ENCODE assay signal across 15 mouse cellular contexts in genomic region chr16:5766771-5767421, GRCm38 (mm10).
DNase-seq lines count a peak whose midpoint lies in the region; ATAC-seq and TF ChIP-seq lines count a peak whose summit lies in the region.
"Had no signal": no experiment of that assay in that cellular context is flagged by ENCODE, and none has a peak within 500 bp of the region (broad histone marks: within the 10 kb centered on the region; RNA-seq: fewer than 3 reads in every experiment).

No protein-coding gene starts in this region.

- no peaks in the 10 kb centered on the region for H3K36me3 ChIP-seq in forebrain, postnatal 0 days (ENCODE audit: insufficient read depth)
- no peaks in the 10 kb centered on the region for H3K36me3 ChIP-seq in stomach, postnatal 0 days (ENCODE audit: control insufficient read depth, insufficient read depth, low read length)
- no peaks in the 10 kb centered on the region for H3K36me3 ChIP-seq in thymus, adult 2 months (ENCODE audit: control insufficient read depth, insufficient read depth, low read length)
- H3K36me3 ChIP-seq: embryonic facial prominence, embryonic 15.5 days; limb, embryonic 10.5 days; neural tube, embryonic 12.5 days had no signal

- peak; percentile 64 for DNase-seq in layer of hippocampus, adult 11-12 months (ENCODE audit: low spot score)
- DNase-seq in layer of hippocampus, postnatal 25 days (ENCODE audit: extremely low spot score in 1 of 2, low spot score in 1 of 2), result no peak
- DNase-seq in forebrain, postnatal 0 days, result peak; percentile 87
- peak; percentile 23 to 43 for DNase-seq in layer of hippocampus, postnatal 10 days (ENCODE audit: low spot score in 2 of 2)
- DNase-seq in right cerebral cortex, adult 2 months (ENCODE audit: low spot score in 2 of 2), result peak; percentile 37 to 39
- no peak for DNase-seq in adrenal gland, postnatal 36 days
- no peak for DNase-seq in stomach, postnatal 0 days (ENCODE audit: low spot score)
- DNase-seq in thymus, adult 2 months, result no peak
- DNase-seq: adrenal gland, postnatal 10 days; heart, postnatal 14 days; kidney, adult 18-20 months; thymus, postnatal 36 days had no signal

- TF ChIP-seq CTCF in forebrain, postnatal 0 days (IDR thresholded peaks at IDR 0.05; ENCODE audit: low read depth), result no peak
- TF ChIP-seq CTCF in stomach, postnatal 0 days (IDR thresholded peaks at IDR 0.05; ENCODE audit: low read depth), result no peak
- TF ChIP-seq CTCF in thymus, adult 2 months (IDR thresholded peaks at IDR 0.05; ENCODE audit: borderline replicate concordance, control insufficient read depth, extremely low read depth, insufficient read depth, low read length, poor library complexity), result no peak

- no peak overlapping the region for H3K4me3 ChIP-seq in forebrain, postnatal 0 days (ENCODE audit: low read depth, low read length)
- H3K4me3 ChIP-seq in stomach, postnatal 0 days (ENCODE audit: low read depth, low read length), result no peak overlapping the region
- H3K4me3 ChIP-seq in thymus, adult 2 months (ENCODE audit: control insufficient read depth, insufficient read depth, low read length), result no peak overlapping the region
- H3K4me3 ChIP-seq: embryonic facial prominence, embryonic 15.5 days; limb, embryonic 10.5 days; neural tube, embryonic 12.5 days had no signal

- no peaks in the 10 kb centered on the region for H3K27me3 ChIP-seq in forebrain, postnatal 0 days (ENCODE audit: insufficient read depth, low read length)
- no peaks in the 10 kb centered on the region for H3K27me3 ChIP-seq in stomach, postnatal 0 days (ENCODE audit: control insufficient read depth, insufficient read depth, low read length)
- H3K27me3 ChIP-seq in thymus, adult 2 months (ENCODE audit: control insufficient read depth, insufficient read depth, low read length), result no peaks in the 10 kb centered on the region
- H3K27me3 ChIP-seq: embryonic facial prominence, embryonic 15.5 days; neural tube, embryonic 12.5 days had no signal

- H3K9me3 ChIP-seq in forebrain, postnatal 0 days (ENCODE audit: low read length), result no peaks in the 10 kb centered on the region
- H3K9me3 ChIP-seq in stomach, postnatal 0 days (ENCODE audit: control insufficient read depth, low read length), result no peaks in the 10 kb centered on the region
- H3K9me3 ChIP-seq: embryonic facial prominence, embryonic 15.5 days; limb, embryonic 10.5 days; neural tube, embryonic 12.5 days had no signal

- H3K9ac ChIP-seq in forebrain, postnatal 0 days, result peak overlapping the region; percentile 32; the same call in 1 of the 2 replicates
- H3K9ac ChIP-seq in stomach, postnatal 0 days (ENCODE audit: low read length), result no peak overlapping the region
- H3K9ac ChIP-seq: embryonic facial prominence, embryonic 15.5 days; neural tube, embryonic 12.5 days had no signal

- ATAC-seq in forebrain, postnatal 0 days, result peak; percentile 96
- ATAC-seq in stomach, postnatal 0 days (ENCODE audit: low FRiP score, low TSS enrichment), result no peak

- WGBS in forebrain, postnatal 0 days, result 33% methylated on average over 19 of the region's 19 CpGs
- 78% methylated on average over 19 of the region's 19 CpGs for WGBS in stomach, postnatal 0 days
- 89% methylated on average over 19 of the region's 19 CpGs for WGBS in thymus, adult 2 months

- no peak overlapping the region for H3K4me2 ChIP-seq in forebrain, postnatal 0 days (ENCODE audit: low read depth)
- no peak overlapping the region for H3K4me2 ChIP-seq in stomach, postnatal 0 days (replicated peaks; ENCODE audit: low read depth)
- H3K4me2 ChIP-seq: embryonic facial prominence, embryonic 15.5 days; neural tube, embryonic 12.5 days had no signal

- H3K27ac ChIP-seq in forebrain, postnatal 0 days (ENCODE audit: low read depth, low read length), result peak overlapping the region; percentile 91
- no peak overlapping the region for H3K27ac ChIP-seq in stomach, postnatal 0 days (replicated peaks)
- no peak overlapping the region for H3K27ac ChIP-seq in thymus, adult 2 months (ENCODE audit: control insufficient read depth, insufficient read depth, low read length)
- H3K27ac ChIP-seq: embryonic facial prominence, embryonic 15.5 days; limb, embryonic 10.5 days; neural tube, embryonic 12.5 days had no signal

- no peak for TF ChIP-seq EP300 in stomach, postnatal 0 days (optimal IDR thresholded peaks at IDR 0.05)

- no peak for TF ChIP-seq POLR2A in thymus, adult 2 months (IDR thresholded peaks at IDR 0.05; ENCODE audit: control insufficient read depth, extremely low read depth, insufficient read depth, low read length, poor library complexity)

- peaks cover 6% of the 10 kb centered on the region; the same call in 1 of the 2 replicates for H3K4me1 ChIP-seq in forebrain, postnatal 0 days (ENCODE audit: insufficient read depth)
- no peaks in the 10 kb centered on the region for H3K4me1 ChIP-seq in stomach, postnatal 0 days (replicated peaks; ENCODE audit: control insufficient read depth, insufficient read depth)
- no peaks in the 10 kb centered on the region for H3K4me1 ChIP-seq in thymus, adult 2 months (replicated peaks; ENCODE audit: control insufficient read depth, insufficient read depth, low read length)
- H3K4me1 ChIP-seq: embryonic facial prominence, embryonic 15.5 days; limb, embryonic 10.5 days; neural tube, embryonic 12.5 days had no signal

Comparison
In these comparisons a context has a peak if more than half of its experiments do, and no peak if none do; other contexts are left out.
1. DNase-seq: peak in layer of hippocampus, adult 11-12 months (single experiment), forebrain, postnatal 0 days (single experiment), layer of hippocampus, postnatal 10 days (2 of 2) and right cerebral cortex, adult 2 months (2 of 2); none in layer of hippocampus, postnatal 25 days (0 of 2), adrenal gland, postnatal 36 days (0 of 2), stomach, postnatal 0 days (single experiment) and thymus, adult 2 months (single experiment).